Mouse (Mus musculus): ENCODE results near the gene Sort1.
A peak's percentile ranks its signal among the peaks of the same experiment; 100 is the strongest.

- no peak; the same call in 1 of the 2 replicates for TF ChIP-seq CTCF (IDR thresholded peaks at IDR 0.05)
- peak; percentile 65 for TF ChIP-seq EP300 (IDR thresholded peaks at IDR 0.05)
These were observed 27.0 kb downstream of the Sort1 start for GRCm38 (mm10) chr3:108310921-108311341.

Data from lung, postnatal 0 days (tissue).